ENCODE assay signal across 9 mouse cellular contexts in genomic region chr16:35179082-35179481, GRCm38 (mm10). TPM values are rescaled to one million over a fixed set of nuclear protein-coding genes. Genes with fewer than 3 reads are reported as not detected.
A peak's percentile ranks its signal among the peaks of the same experiment; 100 is the strongest.
DNase-seq lines count a peak whose midpoint lies in the region; ATAC-seq and TF ChIP-seq lines count a peak whose summit lies in the region.
"Had no signal": no experiment of that assay in that cellular context is flagged by ENCODE, and none has a peak within 500 bp of the region (broad histone marks: within the 10 kb centered on the region; RNA-seq: fewer than 3 reads in every experiment).

No protein-coding gene starts in this region.

- no peak for TF ChIP-seq POLR2A in brain, embryonic 14.5 days (IDR thresholded peaks at IDR 0.05; ENCODE audit: borderline replicate concordance, extremely low read depth, insufficient read depth, insufficient read length, poor library complexity, severe bottlenecking)

- H3K27ac ChIP-seq in midbrain, embryonic 14.5 days (replicated peaks; ENCODE audit: low read depth, low read length), result no peak overlapping the region
- no peak overlapping the region for H3K27ac ChIP-seq in midbrain, embryonic 10.5 days (replicated peaks)
- H3K27ac ChIP-seq in heart, embryonic 15.5 days, result peak overlapping the region; percentile 50
- no peak overlapping the region for H3K27ac ChIP-seq in lung, postnatal 0 days (ENCODE audit: low read length)
- no peak overlapping the region for H3K27ac ChIP-seq in forebrain, embryonic 11.5 days (ENCODE audit: low read depth, low read length)
- H3K27ac ChIP-seq: embryonic facial prominence, embryonic 13.5 days had no signal

- no peaks in the 10 kb centered on the region for H3K9me3 ChIP-seq in midbrain, embryonic 14.5 days (ENCODE audit: control insufficient read depth, low read length)
- H3K9me3 ChIP-seq in midbrain, embryonic 10.5 days (replicated peaks), result no peaks in the 10 kb centered on the region
- no peaks in the 10 kb centered on the region for H3K9me3 ChIP-seq in heart, embryonic 15.5 days (replicated peaks)
- H3K9me3 ChIP-seq in lung, postnatal 0 days (ENCODE audit: low read length), result no peaks in the 10 kb centered on the region
- no peaks in the 10 kb centered on the region for H3K9me3 ChIP-seq in forebrain, embryonic 11.5 days (ENCODE audit: control insufficient read depth, low read length)
- H3K9me3 ChIP-seq: embryonic facial prominence, embryonic 13.5 days had no signal

- H3K9ac ChIP-seq in midbrain, embryonic 14.5 days (replicated peaks; ENCODE audit: low read length), result no peak overlapping the region
- 0 out of 2 replicates have a peak overlapping the region, but pooled peaks have one; percentile 25 for H3K9ac ChIP-seq in heart, embryonic 15.5 days
- no peak overlapping the region for H3K9ac ChIP-seq in lung, postnatal 0 days (replicated peaks; ENCODE audit: low read depth)
- no peak overlapping the region for H3K9ac ChIP-seq in forebrain, embryonic 11.5 days (ENCODE audit: low read length)
- H3K9ac ChIP-seq: embryonic facial prominence, embryonic 13.5 days had no signal

- no peak overlapping the region for H3K4me3 ChIP-seq in midbrain, embryonic 14.5 days (replicated peaks; ENCODE audit: low read depth, low read length)
- no peak overlapping the region for H3K4me3 ChIP-seq in midbrain, embryonic 10.5 days
- no peak overlapping the region for H3K4me3 ChIP-seq in heart, embryonic 15.5 days
- no peak overlapping the region for H3K4me3 ChIP-seq in lung, postnatal 0 days (ENCODE audit: low read depth, low read length)
- no peak overlapping the region for H3K4me3 ChIP-seq in forebrain, embryonic 11.5 days (ENCODE audit: low read depth, low read length)
- H3K4me3 ChIP-seq: embryonic facial prominence, embryonic 13.5 days had no signal

- TF ChIP-seq CTCF in brain, embryonic 14.5 days (IDR thresholded peaks at IDR 0.05; ENCODE audit: borderline replicate concordance, extremely low read depth, insufficient read depth, insufficient read length), result no peak
- no peak for TF ChIP-seq CTCF in lung, postnatal 0 days (IDR thresholded peaks at IDR 0.05)

- intact Hi-C loops in left cerebral cortex, postnatal 25 days (cut with DNase I), result no loop called here

- no peak for ATAC-seq in midbrain, embryonic 14.5 days (ENCODE audit: low FRiP score, low TSS enrichment)
- no peak for ATAC-seq in heart, embryonic 15.5 days (replicated peaks; ENCODE audit: insufficient number of reproducible peaks, insufficient read depth, low FRiP score, low read depth)
- ATAC-seq in lung, postnatal 0 days, result no peak
- ATAC-seq in forebrain, embryonic 11.5 days (replicated peaks; ENCODE audit: low FRiP score), result no peak

- H3K4me2 ChIP-seq in midbrain, embryonic 14.5 days (ENCODE audit: low read length), result no peak overlapping the region
- H3K4me2 ChIP-seq in heart, embryonic 15.5 days, result 0 out of 2 replicates have a peak overlapping the region, but pooled peaks have one; percentile 5
- H3K4me2 ChIP-seq in lung, postnatal 0 days (replicated peaks; ENCODE audit: low read depth, low read length), result no peak overlapping the region
- H3K4me2 ChIP-seq in forebrain, embryonic 11.5 days (ENCODE audit: low read depth, low read length, severe bottlenecking), result no peak overlapping the region
- H3K4me2 ChIP-seq: embryonic facial prominence, embryonic 13.5 days had no signal

- H3K4me1 ChIP-seq in midbrain, embryonic 14.5 days (ENCODE audit: control insufficient read depth, insufficient read depth, low read length), result no peaks in the 10 kb centered on the region
- H3K4me1 ChIP-seq in midbrain, embryonic 10.5 days, result peaks cover 4% of the 10 kb centered on the region
- H3K4me1 ChIP-seq in heart, embryonic 15.5 days (replicated peaks), result peaks cover 50% of the 10 kb centered on the region
- H3K4me1 ChIP-seq in lung, postnatal 0 days (ENCODE audit: insufficient read depth, low read depth, low read length), result no peaks in the 10 kb centered on the region
- no peaks in the 10 kb centered on the region for H3K4me1 ChIP-seq in forebrain, embryonic 11.5 days (replicated peaks; ENCODE audit: control insufficient read depth, insufficient read depth, low read length)

- no peak for TF ChIP-seq EP300 in lung, postnatal 0 days (IDR thresholded peaks at IDR 0.05)

- DNase-seq in midbrain, embryonic 14.5 days, result peak; percentile 38
- DNase-seq in midbrain, embryonic 10.5 days (ENCODE audit: low spot score), result no peak
- DNase-seq in brain, embryonic 14.5 days (ENCODE audit: low read depth), result peak; percentile 51
- peak; percentile 42 for DNase-seq in lung, postnatal 0 days (ENCODE audit: low spot score)
- no peak for DNase-seq in left cerebral cortex, postnatal 25 days (ENCODE audit: low spot score in 2 of 2)
- DNase-seq in left cerebral cortex, adult 8-10 months (ENCODE audit: low spot score in 2 of 2), result no peak
- no peak for DNase-seq in forebrain, embryonic 11.5 days (ENCODE audit: low spot score)

- no peaks in the 10 kb centered on the region for H3K27me3 ChIP-seq in midbrain, embryonic 14.5 days (ENCODE audit: control insufficient read depth, insufficient read depth, low read length)
- H3K27me3 ChIP-seq in midbrain, embryonic 10.5 days (ENCODE audit: low read depth, poor library complexity, severe bottlenecking), result no peaks in the 10 kb centered on the region
- H3K27me3 ChIP-seq in heart, embryonic 15.5 days, result no peaks in the 10 kb centered on the region
- no peaks in the 10 kb centered on the region for H3K27me3 ChIP-seq in lung, postnatal 0 days (replicated peaks; ENCODE audit: insufficient read depth, low read length)
- H3K27me3 ChIP-seq in forebrain, embryonic 11.5 days (ENCODE audit: control insufficient read depth, insufficient read depth, low read length), result no peaks in the 10 kb centered on the region
- H3K27me3 ChIP-seq: embryonic facial prominence, embryonic 13.5 days had no signal

- 69% methylated on average over 8 of the region's 8 CpGs for WGBS in midbrain, embryonic 14.5 days
- WGBS in midbrain, embryonic 10.5 days, result 83% methylated on average over 8 of the region's 8 CpGs
- WGBS in heart, embryonic 15.5 days, result 36% methylated on average over 8 of the region's 8 CpGs
- WGBS in lung, postnatal 0 days, result 46% methylated on average over 8 of the region's 8 CpGs
- 85% methylated on average over 8 of the region's 8 CpGs for WGBS in forebrain, embryonic 11.5 days

- H3K36me3 ChIP-seq in midbrain, embryonic 14.5 days (ENCODE audit: control insufficient read depth, insufficient read depth, low read length), result no peaks in the 10 kb centered on the region
- H3K36me3 ChIP-seq in midbrain, embryonic 10.5 days, result no peaks in the 10 kb centered on the region
- no peaks in the 10 kb centered on the region for H3K36me3 ChIP-seq in heart, embryonic 15.5 days
- no peaks in the 10 kb centered on the region for H3K36me3 ChIP-seq in lung, postnatal 0 days (ENCODE audit: insufficient read depth, low read length)
- H3K36me3 ChIP-seq in forebrain, embryonic 11.5 days (ENCODE audit: control insufficient read depth, insufficient read depth, low read length), result no peaks in the 10 kb centered on the region
- H3K36me3 ChIP-seq: embryonic facial prominence, embryonic 13.5 days had no signal

RNA-seq across cellular contexts. Expression of gene Adcy5, which starts 24.4 kb away (rescaled TPM):
- 8.4 and 8.7 TPM in 2 replicates for polyA plus RNA-seq in midbrain, embryonic 14.5 days (2014; fragmentation: Nextera tagmentation; extraction: Ambion mirVana)
- 0.72 and 1.8 TPM in 2 replicates for polyA plus RNA-seq in midbrain, embryonic 10.5 days (2016; fragmentation: Nextera tagmentation; extraction: Ambion mirVana)
- 25.5 and 36.2 TPM in 2 replicates for polyA plus RNA-seq in brain, embryonic 14.5 days (2012; rRNA removed)
- 9.2 and 9.7 TPM in 2 replicates for polyA plus RNA-seq in heart, embryonic 15.5 days (2015; fragmentation: Nextera tagmentation; extraction: Ambion mirVana)
- polyA plus RNA-seq in lung, postnatal 0 days (2015; fragmentation: Nextera tagmentation; extraction: Ambion mirVana), result 0.48 and 0.63 TPM in 2 replicates
- 100 to 1,000 TPM in 1 of 2 experiments, 10 to 100 TPM in 1; 96.4 to 179 TPM for total RNA-seq in left cerebral cortex, postnatal 25 days (2021)
- total RNA-seq in left cerebral cortex, adult 8-10 months (2022), result 100 to 1,000 TPM; 198 to 240 (median 222) TPM
- polyA plus RNA-seq in forebrain, embryonic 11.5 days (2014; fragmentation: Nextera tagmentation; extraction: Ambion mirVana), result 1.8 and 2.1 TPM in 2 replicates

Comparison
In these comparisons a context has a peak if more than half of its experiments do, and no peak if none do; other contexts are left out.
1. DNase-seq: peak in midbrain, embryonic 14.5 days (single experiment), brain, embryonic 14.5 days (single experiment) and lung, postnatal 0 days (single experiment); none in midbrain, embryonic 10.5 days (single experiment), left cerebral cortex, postnatal 25 days (0 of 2), left cerebral cortex, adult 8-10 months (0 of 2) and forebrain, embryonic 11.5 days (single experiment).